Mouse (Mus musculus): ENCODE measurements at regions not wholly inside any gene's neighbourhood (a gene's known extent, or its start where the extent isn't known, plus 50 kb on each side); places are given as distances from the start of the nearest gene placed in this dataset.

DNA sequence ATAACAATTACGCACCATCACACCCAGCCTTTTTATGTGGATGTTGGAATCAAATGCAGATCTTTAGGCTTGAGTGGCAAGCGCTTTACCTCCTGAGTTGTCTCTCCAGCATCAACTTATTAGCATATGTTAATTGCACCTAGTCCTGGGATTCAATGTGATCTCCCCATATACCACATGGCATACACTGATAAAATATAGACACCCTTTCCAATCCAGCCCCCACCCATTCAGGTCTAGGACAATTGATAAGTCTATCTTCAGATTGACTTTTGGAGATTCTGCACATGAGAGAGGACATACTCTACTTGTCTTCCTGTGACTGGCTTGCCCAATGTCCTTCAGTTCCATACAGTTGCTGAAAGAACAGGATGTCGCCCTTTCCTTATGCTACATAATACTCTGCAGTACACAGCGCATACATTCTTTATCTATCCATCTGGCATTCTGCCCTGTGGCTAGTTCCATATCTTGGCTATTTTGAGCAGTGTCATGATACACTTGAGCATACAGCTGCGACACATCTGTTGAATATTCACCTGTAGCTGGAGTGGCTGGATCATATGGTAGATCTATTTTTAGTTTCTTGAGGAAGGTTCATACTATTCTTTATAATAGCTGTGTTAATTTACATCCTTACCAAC is 120.3 kb downstream of the Gsdmc2 start:
- no peak for DNase-seq (ENCODE audit: low read depth, low spot score)

DNA sequence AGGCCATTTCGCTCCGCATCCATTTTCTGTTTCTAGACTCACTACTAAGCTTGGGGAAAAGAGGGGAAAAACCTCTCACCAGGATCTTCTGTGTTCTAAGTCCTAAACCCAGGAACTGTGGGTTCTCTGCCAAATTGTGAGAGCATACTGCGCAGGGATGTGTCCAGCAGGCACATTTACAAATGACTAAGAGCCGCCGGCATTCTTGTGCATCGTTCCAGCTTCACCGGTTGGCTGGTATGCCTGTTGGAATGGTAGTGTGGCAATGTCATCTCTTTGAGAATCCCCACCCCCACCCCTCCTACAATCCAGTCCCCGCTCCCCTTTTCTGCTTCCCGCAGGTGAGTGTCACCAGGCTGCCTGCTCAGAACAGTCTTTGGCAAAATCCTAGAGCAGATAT is 122.0 kb downstream of the Gsdmc2 start:
- no peak for DNase-seq (ENCODE audit: low read depth, low spot score)

DNA sequence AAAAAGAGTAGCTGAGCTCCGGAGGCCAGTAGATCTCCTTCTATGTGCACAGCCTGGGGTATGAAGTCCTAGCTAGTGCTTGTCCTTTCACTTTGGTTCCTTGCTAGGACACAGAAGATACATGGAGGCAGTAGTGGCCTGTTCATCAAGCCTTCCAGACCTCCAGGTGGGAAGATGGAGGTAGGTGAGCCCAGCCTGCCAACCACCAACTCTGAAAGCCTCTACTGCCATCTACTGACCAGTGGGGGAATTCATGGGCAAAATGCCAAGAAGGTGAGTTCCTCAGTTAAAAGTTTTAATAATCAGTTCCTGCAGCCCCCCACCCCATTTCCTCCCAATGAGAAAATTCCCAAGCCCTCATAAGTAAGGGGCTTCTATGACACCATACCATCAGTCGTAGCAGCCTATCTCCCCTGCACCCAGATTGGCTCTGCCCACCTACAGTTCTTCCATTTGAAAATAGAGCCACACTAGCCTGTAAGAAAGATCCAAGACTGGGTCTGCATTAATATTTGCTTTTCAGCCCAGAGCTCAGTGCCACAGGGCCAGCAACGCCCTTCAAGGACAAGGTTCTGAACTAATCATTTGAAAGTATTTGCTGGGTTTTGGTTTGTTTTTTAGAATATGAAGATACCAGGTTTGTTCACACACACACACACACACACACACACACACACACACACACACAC is 123.2 kb downstream of the Gsdmc2 start:
- peak; percentile 70 for DNase-seq (ENCODE audit: low read depth, low spot score)

DNA sequence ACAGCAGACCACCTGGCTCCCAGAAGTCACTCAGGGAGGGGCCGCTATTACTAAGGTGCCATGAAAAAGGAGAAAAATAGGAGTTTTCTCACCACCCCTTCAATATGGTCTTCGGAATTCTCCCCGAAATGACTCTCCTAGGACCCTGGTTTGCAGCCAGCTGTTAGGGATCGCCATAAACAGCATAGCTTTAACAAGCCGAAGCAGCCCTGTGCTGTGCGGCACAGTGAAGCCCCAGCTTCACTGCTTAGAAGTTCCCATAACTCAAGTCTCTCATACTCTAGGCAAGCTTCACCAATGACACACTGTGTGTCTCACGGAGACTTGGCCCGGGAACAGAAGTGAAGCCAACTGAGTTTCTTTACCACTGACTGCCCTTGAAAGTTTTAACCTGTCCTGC is 127.2 kb downstream of the Gsdmc2 start:
- DNase-seq (ENCODE audit: low read depth, low spot score) = no peak

DNA sequence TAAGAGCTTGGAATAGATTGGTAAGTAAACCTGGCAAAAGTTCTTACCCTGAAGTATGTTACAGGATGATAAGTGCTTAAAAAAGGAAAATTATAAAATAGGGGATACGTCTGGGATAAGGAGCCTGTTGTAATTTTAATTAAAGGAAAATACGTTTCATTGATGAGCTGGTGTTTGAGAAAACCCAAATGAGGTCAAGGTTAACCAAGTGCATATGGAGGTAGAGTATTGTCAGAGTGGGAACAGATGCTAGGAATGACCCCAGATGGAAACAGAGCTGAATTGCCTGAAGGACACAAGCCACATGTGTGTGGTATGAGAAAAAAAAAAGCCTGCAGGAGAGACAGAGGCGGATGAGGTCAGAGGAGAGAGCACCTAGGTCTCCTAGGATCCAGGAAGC is 131.3 kb downstream of the Gsdmc2 start:
- DNase-seq (ENCODE audit: low read depth, low spot score) = no peak

DNA sequence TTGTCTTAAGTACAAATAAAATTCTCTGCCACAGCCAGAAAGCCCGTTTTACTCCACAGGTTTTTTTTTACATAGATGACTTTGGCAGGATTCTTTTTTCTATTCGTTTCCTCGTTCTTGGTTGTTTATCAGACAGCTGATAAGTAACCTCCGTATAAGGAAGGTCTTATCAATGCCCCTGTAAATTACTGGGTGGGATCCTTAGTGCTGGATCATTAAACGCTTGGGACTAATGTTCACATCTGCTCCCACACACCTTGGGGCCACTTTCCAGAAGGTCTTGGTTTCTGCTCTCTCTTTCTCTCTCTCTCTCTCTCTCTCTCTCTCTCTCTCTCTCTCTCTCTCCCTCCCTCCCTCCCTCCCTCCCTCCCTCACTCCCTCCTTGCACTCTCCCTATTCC is 134.6 kb downstream of the Gsdmc2 start:
- no peak for DNase-seq (ENCODE audit: low read depth, low spot score)

- DNase-seq (ENCODE audit: low read depth, low spot score) = no peak
Measured at GRCm38 (mm10) chr15:63709270-63709933, 135.6 kb downstream of the Gsdmc2 start.

GRCm38 (mm10) chr15:63704636-63705035 is 140.3 kb downstream of the Gsdmc2 start:
- DNase-seq (ENCODE audit: low read depth, low spot score) = no peak

DNA sequence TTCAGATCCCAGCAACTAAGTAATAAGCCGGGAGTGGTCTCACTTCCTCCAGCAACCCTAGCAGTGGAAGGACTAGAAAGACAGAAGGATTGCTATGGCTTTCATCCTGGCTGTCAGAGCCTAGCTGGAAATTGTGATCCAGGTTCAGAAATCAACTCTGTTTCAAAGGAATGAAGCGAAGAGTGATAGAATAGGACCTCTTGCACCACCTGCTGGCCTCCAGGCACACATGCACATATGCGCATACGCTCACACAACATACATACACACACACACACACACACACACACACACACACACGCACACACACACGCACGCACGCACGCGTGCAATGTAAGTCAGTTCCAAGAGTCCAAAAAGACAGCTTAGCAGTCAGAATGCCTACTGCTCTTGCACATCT is 147.1 kb downstream of the Gsdmc2 start:
- peak; percentile 4 for DNase-seq (ENCODE audit: low read depth, low spot score)

DNA sequence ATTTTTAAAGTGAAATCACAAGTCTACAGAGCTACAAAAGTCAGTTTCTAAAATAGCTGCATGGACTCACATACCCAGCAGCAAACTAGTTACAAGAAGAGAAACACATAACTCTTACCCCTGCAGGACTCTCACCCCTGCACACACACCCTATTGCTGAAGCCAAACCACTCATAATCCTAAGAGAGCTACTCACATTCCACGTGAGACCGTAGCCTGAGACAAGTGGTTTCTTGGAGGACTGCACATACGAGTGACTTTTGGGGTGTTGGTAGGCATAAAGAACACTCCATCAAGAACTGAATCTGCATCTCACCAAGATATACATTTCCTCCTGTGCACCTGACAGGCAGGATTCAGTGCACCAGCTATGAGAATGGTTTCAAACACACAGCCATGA is 150.8 kb downstream of the Gsdmc2 start:
- DNase-seq (ENCODE audit: low read depth, low spot score) = no peak

DNA sequence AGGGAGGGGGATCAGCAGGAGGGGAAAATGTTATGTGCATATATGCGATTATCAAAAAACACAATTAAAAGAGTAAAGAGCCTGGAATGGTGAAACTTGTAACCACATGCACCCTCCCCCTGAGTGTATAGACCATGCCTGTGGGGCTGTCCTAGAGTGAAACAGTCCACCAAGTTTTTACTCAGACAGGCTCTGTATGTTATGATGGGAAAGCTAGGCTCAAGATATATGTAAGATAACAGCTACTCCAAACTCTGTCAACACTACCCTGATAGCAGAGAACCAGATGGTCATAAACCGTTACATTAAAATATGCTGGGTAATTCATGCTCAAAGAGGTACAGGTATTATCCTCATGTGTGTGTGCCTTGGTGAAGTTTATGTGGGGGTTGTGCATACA is 151.4 kb downstream of the Gsdmc2 start:
- no peak for DNase-seq (ENCODE audit: low read depth, low spot score)

- DNase-seq (ENCODE audit: low read depth, low spot score) = no peak
Measured at GRCm38 (mm10) chr15:63692491-63693295, 152.3 kb downstream of the Gsdmc2 start.

DNA sequence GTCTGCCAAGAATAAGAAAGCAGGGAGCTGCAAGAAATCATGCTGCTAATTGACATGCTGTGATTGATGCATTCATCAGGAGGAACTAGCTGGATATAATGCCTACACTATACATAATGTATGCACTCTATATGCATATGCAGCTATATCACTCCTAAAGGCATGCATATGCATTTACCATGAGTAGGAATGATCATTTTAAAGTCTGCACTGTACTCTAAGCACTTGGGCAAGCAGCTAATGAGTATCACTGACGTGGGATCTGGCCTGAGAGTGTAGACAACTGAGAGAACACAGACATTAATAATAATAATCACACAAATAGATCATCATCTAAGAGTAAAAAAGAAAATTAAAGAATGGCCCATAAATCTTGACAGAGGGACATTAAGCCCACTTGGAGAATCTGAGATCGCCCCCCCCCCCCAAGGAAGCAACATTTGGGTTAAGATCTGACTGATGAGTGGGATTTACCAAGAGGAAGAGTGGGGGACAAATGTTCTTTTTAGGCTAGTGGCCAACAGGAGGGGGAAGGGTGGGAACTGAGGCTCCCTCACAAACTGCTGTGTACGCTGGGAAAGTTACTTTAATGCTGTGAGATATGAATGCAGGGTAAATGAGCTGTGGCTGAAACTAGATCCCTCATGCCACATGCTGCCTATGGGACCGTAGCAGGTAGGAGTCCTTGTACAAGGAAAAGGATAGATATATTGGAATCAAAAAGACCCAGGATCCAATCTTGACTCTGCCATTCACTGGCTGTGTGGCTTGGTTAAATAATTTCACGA is 155.0 kb downstream of the Gsdmc2 start:
- DNase-seq (ENCODE audit: low read depth, low spot score) = no peak

- DNase-seq (ENCODE audit: low read depth, low spot score) = no peak
Measured at GRCm38 (mm10) chr15:63687852-63688251, 157.1 kb downstream of the Gsdmc2 start.

DNA sequence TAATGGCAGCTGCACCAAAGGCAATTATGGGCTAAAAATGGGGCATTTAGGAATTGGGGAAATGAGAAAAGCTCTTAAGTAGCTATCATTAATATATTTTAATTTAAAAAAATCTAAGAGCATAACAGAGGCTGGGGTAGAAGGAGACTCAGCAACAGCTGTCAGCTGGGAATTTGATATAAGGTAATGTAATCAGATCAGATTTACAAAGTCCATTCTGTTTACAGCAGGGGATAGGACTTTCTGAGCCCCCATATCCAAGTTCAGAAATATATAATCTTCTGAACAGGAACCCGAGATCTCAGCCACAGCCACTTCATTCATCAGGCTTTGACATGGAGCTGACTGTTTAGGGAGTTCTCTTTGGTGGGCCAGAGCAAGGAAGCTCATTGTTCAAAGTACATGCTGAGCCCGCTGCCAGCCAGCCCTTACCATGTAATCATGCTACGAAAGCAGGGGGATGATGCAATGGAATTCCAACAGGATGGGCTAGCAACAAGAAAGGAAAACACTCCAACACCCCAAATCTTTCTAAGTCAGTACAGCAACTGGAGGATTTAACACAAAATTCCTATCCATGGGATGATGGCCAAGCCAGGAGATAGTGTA is 157.9 kb downstream of the Gsdmc2 start:
- DNase-seq (ENCODE audit: low read depth, low spot score) = no peak

DNA sequence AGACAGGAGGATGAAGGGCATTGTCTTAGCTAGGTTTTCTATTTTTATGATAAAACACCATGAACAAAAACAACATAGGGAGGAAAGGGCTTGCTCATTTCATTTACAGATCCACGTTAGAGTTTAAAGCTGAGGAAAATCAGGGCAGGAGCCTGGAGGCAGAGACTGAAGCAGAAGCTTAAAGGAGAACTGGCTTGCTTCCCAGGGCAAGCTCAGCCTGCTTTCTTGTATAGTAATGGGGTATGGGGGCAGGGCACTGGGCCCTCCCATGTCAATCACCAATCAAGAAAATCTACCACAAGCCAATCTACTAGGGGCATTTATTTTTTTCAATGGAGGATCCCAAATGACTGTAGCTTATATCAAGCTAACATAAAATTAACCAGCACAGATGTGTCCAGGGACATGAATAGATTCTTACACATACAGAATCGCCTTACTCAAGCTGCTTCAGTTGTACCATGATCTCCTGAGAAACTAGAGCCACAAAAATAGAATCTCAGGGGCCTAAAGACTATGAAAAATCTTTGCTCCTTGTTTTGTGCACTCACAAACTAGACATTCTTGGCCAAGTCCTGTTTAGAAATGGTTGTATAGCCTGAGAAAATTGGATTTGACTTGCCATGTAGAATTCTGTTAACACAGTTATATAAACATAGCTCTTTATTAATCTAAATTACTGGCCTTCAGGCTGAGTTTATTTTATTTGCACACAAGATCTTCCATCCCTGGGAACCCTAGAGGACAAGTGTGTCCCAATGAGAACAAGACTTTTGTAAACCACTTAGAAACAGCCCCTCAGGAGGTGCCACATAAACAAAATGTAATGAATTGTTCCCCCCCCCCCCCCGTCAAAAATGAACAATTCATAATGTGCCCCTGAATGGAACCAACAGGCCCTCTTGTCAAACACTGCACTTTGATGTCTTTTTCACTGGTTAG is 164.7 kb downstream of the Gsdmc2 start:
- DNase-seq (ENCODE audit: low read depth, low spot score) = no peak

DNA sequence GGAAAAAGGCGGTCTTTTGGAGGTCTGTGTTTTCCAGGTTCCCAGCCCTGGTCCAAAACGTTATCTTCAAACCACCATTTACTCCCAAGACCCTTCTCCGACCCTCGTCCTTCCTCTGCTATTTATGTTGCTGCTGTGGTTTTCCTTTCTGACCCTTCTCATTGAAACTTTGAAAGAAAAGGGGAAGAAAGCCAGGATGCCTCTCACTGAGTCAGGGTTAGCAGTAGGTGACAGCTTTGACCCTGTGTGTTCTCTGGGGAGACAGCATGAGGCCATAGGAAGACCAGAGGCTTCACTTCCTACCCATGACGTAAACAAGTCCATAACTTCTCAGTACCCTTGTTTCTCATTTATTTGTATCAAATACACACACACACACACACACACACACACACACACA is 166.1 kb downstream of the Gsdmc2 start:
- DNase-seq (ENCODE audit: low read depth, low spot score) = no peak

GRCm38 (mm10) chr15:63675491-63676036 is 169.4 kb downstream of the Gsdmc2 start:
- no peak for DNase-seq (ENCODE audit: low read depth, low spot score)

GRCm38 (mm10) chr15:63674404-63674803 is 170.6 kb downstream of the Gsdmc2 start:
- DNase-seq (ENCODE audit: low read depth, low spot score) = peak; percentile 51

DNA sequence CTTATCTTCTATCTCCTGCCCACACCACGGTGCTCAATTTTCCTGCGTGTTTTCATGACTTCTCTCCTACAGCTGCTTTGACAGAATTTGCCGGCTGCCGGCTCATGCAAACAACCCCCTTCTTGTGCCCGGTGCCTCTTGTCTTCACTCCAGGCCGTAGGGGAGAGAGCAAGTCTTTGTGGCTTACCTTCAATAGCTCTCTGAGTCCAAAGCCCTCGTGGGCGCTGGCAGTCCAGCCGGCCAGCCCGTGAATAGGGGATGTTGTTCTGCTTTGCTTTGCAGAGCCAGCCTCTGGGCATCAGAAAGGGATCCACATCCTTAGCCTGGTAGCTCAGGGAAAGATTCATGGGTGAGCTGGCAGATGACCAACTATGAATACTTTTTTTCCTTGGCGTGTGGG is 173.9 kb downstream of the Gsdmc2 start:
- DNase-seq (ENCODE audit: low read depth, low spot score) = no peak

Measured in ZHBTc4 (cell line).